Comparison of ENCODE assay signal across 22 mouse cellular contexts in genomic region chr7:123412143-123412542, GRCm38 (mm10). TPM values are rescaled to one million over a fixed set of nuclear protein-coding genes. Genes with fewer than 3 reads are reported as not detected.
DNase-seq lines count a peak whose midpoint lies in the region; ATAC-seq and TF ChIP-seq lines count a peak whose summit lies in the region.
"Had no signal": no experiment of that assay in that cellular context is flagged by ENCODE, and none has a peak within 500 bp of the region (broad histone marks: within the 10 kb centered on the region; RNA-seq: fewer than 3 reads in every experiment).

No protein-coding gene starts in this region.

- no peak overlapping the region for H3K27ac ChIP-seq in hindbrain, postnatal 0 days
- H3K27ac ChIP-seq in hindbrain, embryonic 11.5 days (ENCODE audit: low read depth, low read length): no peak overlapping the region
- H3K27ac ChIP-seq: embryonic facial prominence, embryonic 13.5 days; hindbrain, embryonic 15.5 days; left cerebral cortex, adult 2 months; limb, embryonic 12.5 days; liver, embryonic 13.5 days; lung, embryonic 15.5 days; midbrain, embryonic 15.5 days had no signal

- no peaks in the 10 kb centered on the region for H3K4me1 ChIP-seq in hindbrain, postnatal 0 days (ENCODE audit: insufficient read depth, low read length)
- H3K4me1 ChIP-seq in hindbrain, embryonic 11.5 days (replicated peaks; ENCODE audit: control insufficient read depth, insufficient read depth, low read length): no peaks in the 10 kb centered on the region
- H3K4me1 ChIP-seq: embryonic facial prominence, embryonic 13.5 days; hindbrain, embryonic 15.5 days; limb, embryonic 12.5 days; lung, embryonic 15.5 days; midbrain, embryonic 15.5 days had no signal

- WGBS in hindbrain, postnatal 0 days: 59% methylated on average over 3 of the region's 3 CpGs
- WGBS in hindbrain, embryonic 11.5 days: 95% methylated on average over 3 of the region's 3 CpGs

- H3K27me3 ChIP-seq in hindbrain, postnatal 0 days (ENCODE audit: insufficient read depth, low read length): no peaks in the 10 kb centered on the region
- no peaks in the 10 kb centered on the region for H3K27me3 ChIP-seq in hindbrain, embryonic 11.5 days (ENCODE audit: control insufficient read depth, insufficient read depth, low read length)
- H3K27me3 ChIP-seq: embryonic facial prominence, embryonic 13.5 days; heart, embryonic 12.5 days; hindbrain, embryonic 15.5 days; limb, embryonic 12.5 days; liver, embryonic 13.5 days; lung, embryonic 15.5 days; midbrain, embryonic 15.5 days had no signal

- peak; percentile 23 for DNase-seq in hindbrain, postnatal 0 days (ENCODE audit: low spot score)
- no peak for DNase-seq in hindbrain, embryonic 11.5 days (ENCODE audit: low spot score)
- peak; percentile 74 for DNase-seq in cerebellum, adult 11 months
- peak; percentile 92 for DNase-seq in cerebellum, adult 9-10 months
- peak; percentile 57 for DNase-seq in layer of hippocampus, adult 9-11 months
- DNase-seq in lung, postnatal 36 days: no peak
- DNase-seq in kidney, postnatal 4 days: no peak
- DNase-seq: gastrocnemius, postnatal 36 days; kidney, adult 11 months; kidney, postnatal 10 days; liver, embryonic 13.5 days; spleen, adult 18-20 months; thymus, adult 2 months had no signal

- no peak; the same call in 1 of the 2 replicates for ATAC-seq in hindbrain, postnatal 0 days
- ATAC-seq in hindbrain, embryonic 11.5 days (ENCODE audit: low FRiP score): no peak
- ATAC-seq: midbrain, embryonic 15.5 days had no signal

- TF ChIP-seq CTCF in hindbrain, postnatal 0 days (IDR thresholded peaks at IDR 0.05; ENCODE audit: low read depth): no peak

- peaks cover 16% of the 10 kb centered on the region; the same call in 1 of the 2 replicates for H3K36me3 ChIP-seq in hindbrain, postnatal 0 days (ENCODE audit: insufficient read depth, low read length)
- H3K36me3 ChIP-seq in hindbrain, embryonic 11.5 days (ENCODE audit: control insufficient read depth, insufficient read depth, low read length): no peaks in the 10 kb centered on the region
- H3K36me3 ChIP-seq: lung, embryonic 15.5 days had no signal

- H3K4me2 ChIP-seq in hindbrain, postnatal 0 days (ENCODE audit: low read depth, low read length): no peak overlapping the region
- H3K4me2 ChIP-seq in hindbrain, embryonic 11.5 days (replicated peaks; ENCODE audit: low read depth, low read length): no peak overlapping the region
- H3K4me2 ChIP-seq: embryonic facial prominence, embryonic 13.5 days; heart, embryonic 12.5 days; hindbrain, embryonic 15.5 days; limb, embryonic 12.5 days; liver, embryonic 13.5 days; lung, embryonic 15.5 days; midbrain, embryonic 15.5 days had no signal

- H3K9me3 ChIP-seq in hindbrain, postnatal 0 days (ENCODE audit: low read length): no peaks in the 10 kb centered on the region
- no peaks in the 10 kb centered on the region for H3K9me3 ChIP-seq in hindbrain, embryonic 11.5 days (ENCODE audit: control insufficient read depth, low read length)
- H3K9me3 ChIP-seq: embryonic facial prominence, embryonic 13.5 days; heart, embryonic 12.5 days; hindbrain, embryonic 15.5 days; limb, embryonic 12.5 days; liver, embryonic 13.5 days; lung, embryonic 15.5 days; midbrain, embryonic 15.5 days had no signal

- H3K4me3 ChIP-seq in hindbrain, postnatal 0 days (ENCODE audit: low read length): no peak overlapping the region
- H3K4me3 ChIP-seq in hindbrain, embryonic 11.5 days (ENCODE audit: low read depth, low read length): no peak overlapping the region
- H3K4me3 ChIP-seq: embryonic facial prominence, embryonic 13.5 days; heart, embryonic 12.5 days; hindbrain, embryonic 15.5 days; left cerebral cortex, adult 2 months; limb, embryonic 12.5 days; liver, embryonic 13.5 days; lung, embryonic 15.5 days; midbrain, embryonic 15.5 days had no signal

- no peak overlapping the region for H3K9ac ChIP-seq in hindbrain, postnatal 0 days (replicated peaks; ENCODE audit: low read length)
- no peak overlapping the region for H3K9ac ChIP-seq in hindbrain, embryonic 11.5 days (ENCODE audit: low read depth, low read length)
- H3K9ac ChIP-seq: embryonic facial prominence, embryonic 13.5 days; heart, embryonic 12.5 days; hindbrain, embryonic 15.5 days; limb, embryonic 12.5 days; liver, embryonic 13.5 days; lung, embryonic 15.5 days; midbrain, embryonic 15.5 days had no signal

RNA-seq across cellular contexts. Expression of gene Arhgap17, which starts 42.4 kb away (rescaled TPM):
- 16.2 and 19.8 TPM in 2 replicates for total RNA-seq in hindbrain, postnatal 0 days (2014; rRNA removed)
- 6.4 and 7.2 TPM in 2 replicates for polyA plus RNA-seq in hindbrain, postnatal 0 days (2015; fragmentation: Nextera tagmentation; extraction: Ambion mirVana)
- 23.6 and 25.8 TPM in 2 replicates for polyA plus RNA-seq in hindbrain, embryonic 11.5 days (2014; fragmentation: Nextera tagmentation; extraction: Ambion mirVana)

RNA-seq across cellular contexts. Expression of gene Lcmt1, which starts 42.6 kb away (rescaled TPM):
- total RNA-seq in hindbrain, postnatal 0 days (2014; rRNA removed): 55.2 and 64.5 TPM in 2 replicates
- 97.4 and 102 TPM in 2 replicates for polyA plus RNA-seq in hindbrain, postnatal 0 days (2015; fragmentation: Nextera tagmentation; extraction: Ambion mirVana)
- polyA plus RNA-seq in hindbrain, embryonic 11.5 days (2014; fragmentation: Nextera tagmentation; extraction: Ambion mirVana): 69.5 and 70.5 TPM in 2 replicates

RNA-seq across cellular contexts. Expression of gene Aqp8, which starts 49.9 kb away (rescaled TPM):
- not detected in 2 replicates for total RNA-seq in hindbrain, postnatal 0 days (2014; rRNA removed)
- 0.33 TPM in 1 of 2 replicates, not detected in the other for polyA plus RNA-seq in hindbrain, postnatal 0 days (2015; fragmentation: Nextera tagmentation; extraction: Ambion mirVana)
- polyA plus RNA-seq in hindbrain, embryonic 11.5 days (2014; fragmentation: Nextera tagmentation; extraction: Ambion mirVana): 0.98 and 1.4 TPM in 2 replicates
- total RNA-seq: gastrocnemius, postnatal 36 days; left cerebral cortex, adult 2 months; megakaryocyte, adult 5-6 weeks had no signal
- polyA plus RNA-seq: embryonic facial prominence, embryonic 13.5 days; hindbrain, embryonic 15.5 days; lung, embryonic 15.5 days; midbrain, embryonic 15.5 days; stomach, embryonic 14.5 days had no signal

Comparison
In these comparisons a context has a peak if more than half of its experiments do, and no peak if none do; other contexts are left out.
1. DNase-seq: peak in hindbrain, postnatal 0 days (single experiment), cerebellum, adult 11 months (single experiment), cerebellum, adult 9-10 months (single experiment) and layer of hippocampus, adult 9-11 months (single experiment); none in hindbrain, embryonic 11.5 days (single experiment), lung, postnatal 36 days (single experiment) and kidney, postnatal 4 days (0 of 2).